Comparison of ENCODE assay signal across 16 mouse cellular contexts in the genomic region with DNA sequence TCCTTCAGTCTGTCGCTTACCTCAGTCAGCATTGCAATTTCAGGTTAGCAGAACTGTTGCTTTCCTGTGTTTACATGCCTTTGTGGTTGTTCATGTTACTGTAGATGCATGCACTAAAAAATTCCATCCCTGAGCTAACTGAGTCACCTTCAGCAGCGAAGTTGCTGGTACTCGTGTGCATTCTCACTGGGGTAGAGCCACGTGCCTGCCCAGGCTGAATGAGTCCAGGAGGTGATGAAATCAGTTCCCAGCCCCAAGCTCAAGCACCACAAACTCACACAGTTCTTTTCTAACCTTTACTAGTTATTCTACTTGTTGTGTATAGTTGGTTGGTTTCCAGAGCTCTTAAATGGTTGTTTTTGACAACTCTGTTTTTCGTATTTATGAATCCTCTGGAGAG. TPM values are rescaled to one million over a fixed set of nuclear protein-coding genes. Genes with fewer than 3 reads are reported as not detected.
A peak's percentile ranks its signal among the peaks of the same experiment; 100 is the strongest.
DNase-seq lines count a peak whose midpoint lies in the region; ATAC-seq and TF ChIP-seq lines count a peak whose summit lies in the region.
"Had no signal": no experiment of that assay in that cellular context is flagged by ENCODE, and none has a peak within 500 bp of the region (broad histone marks: within the 10 kb centered on the region; RNA-seq: fewer than 3 reads in every experiment).

No protein-coding gene starts in this region.

- TF ChIP-seq CTCF in C2C12 (IDR thresholded peaks at IDR 0.05; ENCODE audit: control insufficient read depth, insufficient read depth, insufficient read length) (no peak), Patski (IDR thresholded peaks at IDR 0.05) (no peak)

- H3K9ac ChIP-seq in intestine, embryonic 16.5 days (ENCODE audit: low read depth, low read length) = no peak overlapping the region
- H3K9ac ChIP-seq in intestine, embryonic 15.5 days = no peak overlapping the region
- H3K9ac ChIP-seq in heart, embryonic 12.5 days = no peak overlapping the region
- H3K9ac ChIP-seq: forebrain, embryonic 12.5 days; forebrain, embryonic 15.5 days; hindbrain, embryonic 12.5 days; hindbrain, embryonic 15.5 days had no signal

- DNase-seq in Patski (ENCODE audit: low read depth, low spot score) = no peak
- DNase-seq in fibroblast of lung, adult 2 months (ENCODE audit: low read depth) = peak; percentile 13
- DNase-seq in heart, adult 8-10 months (ENCODE audit: low spot score) = no peak
- DNase-seq in urinary bladder, postnatal 10 days (ENCODE audit: low spot score) = no peak

- H3K4me1 ChIP-seq in intestine, embryonic 16.5 days (ENCODE audit: control insufficient read depth, insufficient read depth, low read length) = no peaks in the 10 kb centered on the region
- no peaks in the 10 kb centered on the region for H3K4me1 ChIP-seq in intestine, embryonic 15.5 days (replicated peaks)
- H3K4me1 ChIP-seq in heart, embryonic 12.5 days (replicated peaks) = peaks cover 3% of the 10 kb centered on the region; the same call in 1 of the 2 replicates
- H3K4me1 ChIP-seq: forebrain, embryonic 12.5 days; forebrain, embryonic 15.5 days; hindbrain, embryonic 12.5 days; hindbrain, embryonic 15.5 days had no signal

- no peak overlapping the region for H3K4me3 ChIP-seq in intestine, embryonic 16.5 days (ENCODE audit: low read length)
- no peak overlapping the region for H3K4me3 ChIP-seq in intestine, embryonic 15.5 days (replicated peaks)
- H3K4me3 ChIP-seq in C2C12 (ENCODE audit: insufficient read depth, poor library complexity, severe bottlenecking) = no peak overlapping the region
- H3K4me3 ChIP-seq in heart, embryonic 12.5 days = no peak overlapping the region
- H3K4me3 ChIP-seq: forebrain, embryonic 12.5 days; forebrain, embryonic 15.5 days; heart, embryonic 10.5 days; hindbrain, embryonic 12.5 days; hindbrain, embryonic 15.5 days had no signal

- no peaks in the 10 kb centered on the region for H3K79me2 ChIP-seq in C2C12 (ENCODE audit: control insufficient read depth, insufficient read depth)

- H3ac ChIP-seq in C2C12 (ENCODE audit: control insufficient read depth, insufficient read length, low read depth) = no peak overlapping the region

- 0 out of 2 replicates have a peak, but pooled peaks have one; percentile 18 for ATAC-seq in intestine, embryonic 16.5 days
- no peak for ATAC-seq in intestine, embryonic 15.5 days
- ATAC-seq in Patski = peak; percentile 94
- ATAC-seq in heart, embryonic 12.5 days (ENCODE audit: insufficient number of reproducible peaks, low FRiP score) = no peak

- in situ Hi-C loops in Patski (cut with MboI; ENCODE audit: low pct_unique_long_range_greater_than_20kb) = loop anchor here (5.0 to 10.0 kb wide), 3 partner anchors 123 to 319 kb away; no protein-coding TSS in a partner anchor

- no peaks in the 10 kb centered on the region for H3K9me3 ChIP-seq in intestine, embryonic 16.5 days (ENCODE audit: control insufficient read depth, low read length)
- H3K9me3 ChIP-seq in intestine, embryonic 15.5 days = no peaks in the 10 kb centered on the region
- H3K9me3 ChIP-seq in heart, embryonic 12.5 days (replicated peaks) = no peaks in the 10 kb centered on the region
- H3K9me3 ChIP-seq: forebrain, embryonic 12.5 days; forebrain, embryonic 15.5 days; heart, embryonic 10.5 days; hindbrain, embryonic 12.5 days; hindbrain, embryonic 15.5 days had no signal

- CTCF ChIA-PET in Patski (lab: Charles Lee) = interaction anchor here (1.2 to 5.4 kb wide), 8 partner anchors 15 to 313 kb away, joined by 3 to 54 read pairs (median 4); no protein-coding TSS in a partner anchor

- H3K79me3 ChIP-seq in C2C12 (ENCODE audit: low read depth) = no peaks in the 10 kb centered on the region

- H3K4me2 ChIP-seq in intestine, embryonic 16.5 days (ENCODE audit: low read depth, low read length) = no peak overlapping the region
- H3K4me2 ChIP-seq in intestine, embryonic 15.5 days (replicated peaks) = no peak overlapping the region
- H3K4me2 ChIP-seq in heart, embryonic 12.5 days = no peak overlapping the region
- H3K4me2 ChIP-seq: forebrain, embryonic 12.5 days; forebrain, embryonic 15.5 days; hindbrain, embryonic 12.5 days; hindbrain, embryonic 15.5 days had no signal

- no peaks in the 10 kb centered on the region for H3K36me3 ChIP-seq in intestine, embryonic 16.5 days (ENCODE audit: control insufficient read depth, insufficient read depth, low read length)
- no peaks in the 10 kb centered on the region for H3K36me3 ChIP-seq in intestine, embryonic 15.5 days
- no peaks in the 10 kb centered on the region for H3K36me3 ChIP-seq in C2C12 (ENCODE audit: control insufficient read depth, insufficient read depth)
- H3K36me3 ChIP-seq in heart, embryonic 12.5 days = no peaks in the 10 kb centered on the region
- H3K36me3 ChIP-seq: forebrain, embryonic 12.5 days; forebrain, embryonic 15.5 days; heart, embryonic 10.5 days; hindbrain, embryonic 12.5 days; hindbrain, embryonic 15.5 days had no signal

- POLR2A ChIA-PET in Patski (lab: Charles Lee) = interaction anchor here (0.6 kb wide), 1 partner anchor 122 kb away, joined by 3 read pairs; no protein-coding TSS in a partner anchor

- WGBS in intestine, embryonic 16.5 days = 68% methylated on average over 5 of the region's 5 CpGs
- WGBS in intestine, embryonic 15.5 days = 64% methylated on average over 5 of the region's 5 CpGs
- 61% methylated on average over 5 of the region's 5 CpGs for WGBS in heart, embryonic 12.5 days

- no peak overlapping the region for H3K27ac ChIP-seq in intestine, embryonic 16.5 days (ENCODE audit: low read length)
- H3K27ac ChIP-seq in intestine, embryonic 15.5 days = no peak overlapping the region
- H3K27ac ChIP-seq in heart, embryonic 12.5 days (ENCODE audit: poor library complexity, severe bottlenecking) = no peak overlapping the region
- H3K27ac ChIP-seq: forebrain, embryonic 12.5 days; forebrain, embryonic 15.5 days; heart, embryonic 10.5 days; hindbrain, embryonic 12.5 days; hindbrain, embryonic 15.5 days had no signal

- H3K27me3 ChIP-seq in intestine, embryonic 16.5 days (replicated peaks; ENCODE audit: control insufficient read depth, insufficient read depth, low read length) = no peaks in the 10 kb centered on the region
- no peaks in the 10 kb centered on the region for H3K27me3 ChIP-seq in intestine, embryonic 15.5 days (replicated peaks)
- H3K27me3 ChIP-seq in C2C12 (ENCODE audit: control insufficient read depth, insufficient read depth, insufficient read length) (no peaks in the 10 kb centered on the region), Patski (peaks cover 4% of the 10 kb centered on the region)
- H3K27me3 ChIP-seq in heart, embryonic 12.5 days (replicated peaks) = no peaks in the 10 kb centered on the region
- H3K27me3 ChIP-seq: forebrain, embryonic 12.5 days; forebrain, embryonic 15.5 days; hindbrain, embryonic 12.5 days; hindbrain, embryonic 15.5 days had no signal

TF ChIP-seq in C2C12, 6 proteins besides CTCF, POLR2A, EP300 and RAD21:
- no peak for TF ChIP-seq MAX (IDR thresholded peaks at IDR 0.05)
- TF ChIP-seq USF1 (IDR thresholded peaks at IDR 0.05; ENCODE audit: low read depth) = peak; percentile 2

RNA-seq across cellular contexts. Expression of a gene that starts 48.7 kb away (rescaled TPM):
- 3.4 and 4.0 TPM in 2 replicates for polyA plus RNA-seq in intestine, embryonic 16.5 days (2015; fragmentation: Nextera tagmentation; extraction: Ambion mirVana)
- 4.2 and 4.4 TPM in 2 replicates for polyA plus RNA-seq in intestine, embryonic 15.5 days (2015; fragmentation: Nextera tagmentation; extraction: Ambion mirVana)
- not detected for polyA plus RNA-seq in C2C12 (2012; fragmentation: generic; extraction: Trizol)
- 0.03 TPM for polyA plus RNA-seq in Patski (2021)
- polyA plus RNA-seq in heart, embryonic 12.5 days (2016; fragmentation: Nextera tagmentation; extraction: Ambion mirVana) = 0.18 and 0.22 TPM in 2 replicates
- 1 to 10 TPM in 3 of 4 experiments, under 1 TPM in 1; 0.84 to 2.4 (median 2.0) TPM for total RNA-seq in heart, adult 8-10 months (2022)
- total RNA-seq: hematopoietic stem cell, adult 5-6 weeks; MEL had no signal
- polyA plus RNA-seq: CD4-positive, CD25-positive, alpha-beta regulatory T cell, adult 4 months had no signal

Comparison
In these comparisons a context has a peak if more than half of its experiments do, and no peak if none do; other contexts are left out.
1. ATAC-seq: peak in intestine, embryonic 16.5 days (single experiment) and Patski (single experiment); none in intestine, embryonic 15.5 days (single experiment) and heart, embryonic 12.5 days (single experiment).